Mouse (Mus musculus) olfactory bulb, adult 2 months (tissue): ENCODE data around the gene Bpifc.

Experiments
- CTCF ChIP-seq: fragments of 200-500 bp; IDR thresholded peaks from 2 replicates; pipeline ENCODE4 v1.5.1; 2012; ENCODE audit warnings: low read depth, mild to moderate bottlenecking, low read length, moderate library complexity; ENCODE audit not compliant: insufficient read depth
- POLR2A ChIP-seq: fragments of 200-500 bp; IDR thresholded peaks from 2 replicates; pipeline ENCODE4 v1.6.1; 2012; ENCODE audit warnings: mild to moderate bottlenecking, low read depth, low read length, moderate library complexity; ENCODE audit not compliant: insufficient read depth

GRCm38 (mm10) chr10:85969894-85970620 lies 41.6 kb downstream of the Bpifc start:
- TF ChIP-seq CTCF, result no peak
- TF ChIP-seq POLR2A, result no peak
